Mouse (Mus musculus) midbrain, embryonic 11.5 days (tissue): ENCODE results near the gene Tm4sf5. TPM values are rescaled to one million over a fixed set of nuclear protein-coding genes. Genes with fewer than 3 reads are reported as not detected.
"Not testable (repeated sequence)": the region's sequence is repeated elsewhere in the genome, so short reads cannot be mapped to it uniquely, and the experiment has no call there.

ENCODE experiments used
- ATAC-seq: fragments of 200-750 bp; cut with Nextera tagmentation; 2 replicates; pipeline ENCODE4 v1.8.0; 2017; ENCODE audit warnings: moderate TSS enrichment, moderate library complexity; ENCODE audit not compliant: low FRiP score
- DNase-seq: peaks from one replicate; pipeline ENCODE4 v3.0.0; 2015; ENCODE audit warnings: low spot score; ENCODE audit errors: missing footprints
- H3K27ac ChIP-seq: fragments of 300-500 bp; sonication (generic); 2 replicates; pipeline ENCODE4 v1.5.1; 2014; ENCODE audit warnings: low read depth, low read length
- H3K27me3 ChIP-seq: fragments of 300-500 bp; sonication (generic); 2 replicates; pipeline ENCODE4 v1.6.1; 2014; ENCODE audit warnings: mild to moderate bottlenecking, low read length, moderate library complexity, mixed read lengths; ENCODE audit not compliant: control insufficient read depth, insufficient read depth
- H3K36me3 ChIP-seq: fragments of 300-500 bp; sonication (generic); 2 replicates; pipeline ENCODE4 v1.6.1; 2014; ENCODE audit warnings: mild to moderate bottlenecking, low read length, moderate library complexity, mixed read lengths; ENCODE audit not compliant: control insufficient read depth, insufficient read depth
- H3K4me1 ChIP-seq: fragments of 300-500 bp; sonication (generic); 2 replicates; pipeline ENCODE4 v1.6.1; 2014; ENCODE audit warnings: low read length; ENCODE audit not compliant: control insufficient read depth, insufficient read depth
- H3K4me2 ChIP-seq: fragments of 300-500 bp; sonication (generic); 2 replicates; pipeline ENCODE4 v1.6.1; 2014; ENCODE audit warnings: mild to moderate bottlenecking, moderate library complexity
- H3K4me3 ChIP-seq: fragments of 300-500 bp; sonication (generic); 2 replicates; pipeline ENCODE4 v1.5.1; 2014; ENCODE audit warnings: low read depth, low read length
- H3K9ac ChIP-seq: fragments of 300-500 bp; sonication (generic); 2 replicates; pipeline ENCODE4 v1.6.1; 2014; ENCODE audit warnings: low read length
- H3K9me3 ChIP-seq: fragments of 300-500 bp; sonication (generic); 2 replicates; pipeline ENCODE4 v1.6.1; 2016; ENCODE audit warnings: low read length; ENCODE audit not compliant: control insufficient read depth
- WGBS: fragments of 180-500 bp; shearing (Covaris S2); extraction: QIAGEN DNeasy Blood & Tissue Kit; methylation state at CpG from one replicate; pipeline ENCODE4 v1.1.7; 2014; 5-methylcytosine and 5-hydroxymethylcytosine counted together
- polyA plus RNA-seq: library from polyadenylated mRNA; unstranded; fragments of >200 nt; fragmentation: Nextera tagmentation; extraction: Ambion mirVana; gene quantifications from 2 replicates; pipeline ENCODE4 v1.2.1, GENCODE M21; 2014

Gene Tm4sf5
- polyA plus RNA-seq, 1 experiment from 2014 or later, result not detected

- Histone ChIP-seq H3K27ac (no peak overlapping the region), H3K4me1 (no peaks in the 10 kb centered on the region), H3K9ac (no peak overlapping the region), H3K9me3 (no peaks in the 10 kb centered on the region), H3K4me2 (no peak overlapping the region), H3K27me3 (no peaks in the 10 kb centered on the region), H3K4me3 (no peak overlapping the region), H3K36me3 (no peaks in the 10 kb centered on the region)
- no peak for ATAC-seq
- no peak for DNase-seq
Observed at GRCm38 (mm10) chr11:70472716-70473115, 32.3 kb upstream of the Tm4sf5 start.

GRCm38 (mm10) chr11:70473291-70473690, 31.8 kb upstream of the Tm4sf5 start:
- not testable (repeated sequence) for H3K27me3 ChIP-seq, DNase-seq, H3K4me3 ChIP-seq, H3K9ac ChIP-seq, H3K4me1 ChIP-seq, H3K9me3 ChIP-seq, H3K27ac ChIP-seq, H3K36me3 ChIP-seq, ATAC-seq, H3K4me2 ChIP-seq
- WGBS, result 84% methylated on average over 5 of the region's 5 CpGs

DNA sequence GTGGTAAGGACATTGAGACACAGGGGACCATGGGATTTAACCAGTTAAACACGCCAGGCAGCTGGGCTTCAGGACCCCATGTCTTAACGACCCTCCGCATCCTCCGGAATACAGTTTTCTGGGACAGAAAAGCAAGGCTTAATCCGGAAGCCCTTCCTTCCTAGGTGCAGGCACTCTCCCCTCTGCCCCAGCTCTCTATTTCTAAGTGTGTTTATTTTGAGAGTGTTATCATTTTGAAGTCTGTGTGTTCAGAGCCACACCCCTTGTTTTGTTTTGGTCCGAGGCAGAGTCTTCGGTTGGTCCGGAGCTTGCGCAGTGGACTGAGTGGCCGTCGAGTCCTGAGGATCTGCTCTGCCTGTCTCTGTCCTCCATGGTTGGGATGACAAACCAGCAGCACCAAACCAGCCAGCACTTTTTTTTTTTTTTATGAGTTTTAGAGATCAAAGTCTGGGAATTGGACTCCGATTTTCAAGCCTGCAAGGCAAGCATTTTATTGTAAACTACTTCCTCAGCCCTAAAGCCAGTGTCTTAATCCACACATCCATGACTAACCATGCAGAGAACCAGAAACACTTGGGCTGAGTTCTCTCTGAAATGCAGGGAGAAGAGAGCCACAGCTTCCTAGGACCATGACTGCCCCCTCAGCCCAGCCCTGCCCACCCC, 30.0 kb upstream of the Tm4sf5 start:
- Histone ChIP-seq H3K9ac (no peak overlapping the region), H3K4me1 (no peaks in the 10 kb centered on the region), H3K4me3 (no peak overlapping the region), H3K9me3 (no peaks in the 10 kb centered on the region), H3K27me3 (no peaks in the 10 kb centered on the region), H3K4me2 (no peak overlapping the region), H3K27ac (no peak overlapping the region), H3K36me3 (no peaks in the 10 kb centered on the region)
- DNase-seq (no peak), ATAC-seq (no peak)
- 71% methylated on average over 12 of the region's 12 CpGs for WGBS

DNA sequence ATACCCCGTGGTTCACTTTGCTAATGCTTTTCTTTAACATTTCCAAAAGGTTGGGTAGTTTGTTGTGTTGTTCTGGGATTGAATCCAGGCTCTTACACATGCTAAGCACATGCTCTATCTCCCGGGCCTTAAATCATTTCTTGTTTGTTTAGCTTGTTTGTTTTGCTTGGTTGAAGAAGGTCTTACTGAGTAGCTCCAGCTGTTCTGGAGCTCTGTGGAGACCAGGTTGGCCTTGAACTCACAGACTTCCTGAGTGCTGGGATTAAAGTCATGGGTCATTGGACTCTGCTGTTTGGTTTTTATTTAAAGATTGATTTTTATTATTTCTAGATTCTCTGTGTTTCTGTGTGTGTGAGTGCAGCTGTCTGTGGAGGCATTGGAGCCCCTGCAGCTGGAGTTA, 19.5 kb upstream of the Tm4sf5 start:
- Histone ChIP-seq H3K9ac (no peak overlapping the region), H3K9me3 (no peaks in the 10 kb centered on the region), H3K4me3 (no peak overlapping the region), H3K27me3 (no peaks in the 10 kb centered on the region), H3K4me2 (no peak overlapping the region), H3K36me3 (no peaks in the 10 kb centered on the region), H3K27ac (no peak overlapping the region), H3K4me1 (no peaks in the 10 kb centered on the region)
- no peak for DNase-seq
- WGBS, result 63% methylated on average over 2 of the region's 2 CpGs
- no peak for ATAC-seq

- no peak overlapping the region for H3K4me3 ChIP-seq
- H3K9ac ChIP-seq, result no peak overlapping the region
- WGBS, result 60% methylated on average over 4 of the region's 4 CpGs
- ATAC-seq (no peak), DNase-seq (no peak)
- H3K4me2 ChIP-seq, result no peak overlapping the region
- no peaks in the 10 kb centered on the region for H3K4me1 ChIP-seq
- no peaks in the 10 kb centered on the region for H3K36me3 ChIP-seq
- no peaks in the 10 kb centered on the region for H3K9me3 ChIP-seq
- no peak overlapping the region for H3K27ac ChIP-seq
- H3K27me3 ChIP-seq, result no peaks in the 10 kb centered on the region
Observed at GRCm38 (mm10) chr11:70487816-70488215, 17.2 kb upstream of the Tm4sf5 start.

- Histone ChIP-seq H3K27ac (no peak overlapping the region), H3K4me2 (no peak overlapping the region), H3K4me1 (no peaks in the 10 kb centered on the region), H3K4me3 (no peak overlapping the region), H3K27me3 (no peaks in the 10 kb centered on the region), H3K9me3 (no peaks in the 10 kb centered on the region), H3K36me3 (no peaks in the 10 kb centered on the region), H3K9ac (no peak overlapping the region)
- WGBS, result 87% methylated on average over 3 of the region's 3 CpGs
- no peak for ATAC-seq
- no peak for DNase-seq
Observed at GRCm38 (mm10) chr11:70489138-70489537, 15.9 kb upstream of the Tm4sf5 start.

GRCm38 (mm10) chr11:70489684-70490083, 15.4 kb upstream of the Tm4sf5 start:
- Histone ChIP-seq H3K4me3 (no peak overlapping the region), H3K9me3 (no peaks in the 10 kb centered on the region), H3K4me1 (no peaks in the 10 kb centered on the region), H3K27me3 (no peaks in the 10 kb centered on the region), H3K4me2 (no peak overlapping the region), H3K36me3 (no peaks in the 10 kb centered on the region), H3K9ac (no peak overlapping the region), H3K27ac (no peak overlapping the region)
- 88% methylated on average over 6 of the region's 6 CpGs for WGBS
- DNase-seq (no peak), ATAC-seq (no peak)

- WGBS, result 75% methylated on average over 14 of the region's 14 CpGs
- H3K4me1 ChIP-seq, result no peaks in the 10 kb centered on the region
Observed at GRCm38 (mm10) chr11:70499566-70500475, 5.2 kb upstream of the Tm4sf5 start.

DNA sequence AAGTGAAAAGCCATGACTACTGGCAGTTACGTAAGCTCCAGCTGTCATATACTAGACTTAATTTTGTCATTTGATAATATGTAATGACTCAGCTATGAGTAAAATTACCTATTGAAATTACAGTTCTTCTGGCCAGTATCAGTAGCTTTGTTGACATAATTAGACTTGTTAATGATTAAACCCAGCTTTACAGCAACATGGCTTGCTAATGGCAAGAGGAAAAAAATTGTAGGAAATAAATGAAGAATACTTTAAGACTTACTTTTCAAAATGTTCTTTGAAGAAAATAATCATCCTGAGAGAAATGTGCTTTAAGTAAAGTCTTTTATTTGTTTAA, 4.6 kb upstream of the Tm4sf5 start:
- WGBS, result 98% methylated on average over 1 of the region's 1 CpGs
- no peaks in the 10 kb centered on the region for H3K4me1 ChIP-seq
- ATAC-seq, result no peak

More at GRCm38 (mm10) chr11:70499566-70500475, 5.2 kb upstream of the Tm4sf5 start:
- H3K9ac ChIP-seq, result no peak overlapping the region
- no peak overlapping the region for H3K27ac ChIP-seq
- no peak overlapping the region for H3K4me2 ChIP-seq
- DNase-seq (no peak), ATAC-seq (no peak)
- no peaks in the 10 kb centered on the region for H3K9me3 ChIP-seq
- no peaks in the 10 kb centered on the region for H3K27me3 ChIP-seq
- H3K4me3 ChIP-seq, result no peak overlapping the region
- no peaks in the 10 kb centered on the region for H3K36me3 ChIP-seq

More for the DNA sequence above, 4.6 kb upstream of the Tm4sf5 start:
- Histone ChIP-seq H3K9me3 (no peaks in the 10 kb centered on the region), H3K27me3 (no peaks in the 10 kb centered on the region), H3K27ac (no peak overlapping the region), H3K4me2 (no peak overlapping the region), H3K9ac (no peak overlapping the region), H3K4me3 (no peak overlapping the region), H3K36me3 (no peaks in the 10 kb centered on the region)
- DNase-seq, result no peak
